Mouse (Mus musculus): ENCODE measurements at regions not wholly inside any gene's neighbourhood (a gene's known extent, or its start where the extent isn't known, plus 50 kb on each side); places are given as distances from the start of the nearest gene placed in this dataset.
A peak's percentile ranks its signal among the peaks of the same experiment; 100 is the strongest.

GRCm38 (mm10) chr14:76245063-76245396 is 134.3 kb downstream of the Nufip1 start:
- no peak for DNase-seq (ENCODE audit: low read depth)

DNA sequence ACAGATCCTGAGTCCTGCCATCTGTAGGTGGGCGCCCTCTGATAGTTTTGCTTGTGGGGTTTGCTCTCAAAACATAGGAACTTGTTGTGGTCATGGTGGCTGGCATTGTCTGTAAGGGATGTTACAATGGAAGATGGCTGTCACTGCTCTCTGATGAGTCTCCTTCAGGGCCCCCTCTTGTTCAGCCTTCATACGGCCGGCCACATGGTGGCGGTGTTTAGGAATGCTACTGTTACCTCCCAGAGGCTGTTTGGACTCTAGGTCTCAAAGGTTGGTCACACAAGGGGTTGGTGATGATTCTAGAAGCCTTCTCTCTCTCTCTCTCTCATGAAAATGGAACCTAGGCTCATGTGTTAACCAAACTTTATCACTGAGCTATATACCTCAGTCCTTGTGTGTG is 137.0 kb downstream of the Nufip1 start:
- DNase-seq (ENCODE audit: low read depth), result no peak

DNA sequence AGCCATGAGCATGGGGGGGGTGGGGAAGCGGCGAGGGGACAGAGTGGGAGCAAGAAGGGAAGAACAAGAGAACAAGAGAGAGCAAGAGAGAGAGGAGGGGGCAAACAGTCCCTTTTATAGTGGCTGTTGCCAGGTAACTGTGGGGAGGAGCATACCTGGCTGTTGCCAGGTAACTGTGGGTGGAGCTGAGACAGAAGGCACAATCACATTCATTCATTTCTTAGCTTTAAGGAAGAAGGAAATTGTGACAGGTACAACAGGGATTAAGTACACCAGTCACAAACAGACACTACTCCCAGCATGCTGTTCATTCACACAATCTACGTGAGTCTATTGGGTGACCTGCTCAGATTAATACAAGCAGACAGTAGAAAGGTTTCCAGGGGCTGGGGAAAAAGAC is 143.2 kb downstream of the Nufip1 start:
- no peak for DNase-seq (ENCODE audit: low read depth)

GRCm38 (mm10) chr14:76254565-76255501 is 144.1 kb downstream of the Nufip1 start:
- DNase-seq (ENCODE audit: low read depth), result peak; percentile 44

DNA sequence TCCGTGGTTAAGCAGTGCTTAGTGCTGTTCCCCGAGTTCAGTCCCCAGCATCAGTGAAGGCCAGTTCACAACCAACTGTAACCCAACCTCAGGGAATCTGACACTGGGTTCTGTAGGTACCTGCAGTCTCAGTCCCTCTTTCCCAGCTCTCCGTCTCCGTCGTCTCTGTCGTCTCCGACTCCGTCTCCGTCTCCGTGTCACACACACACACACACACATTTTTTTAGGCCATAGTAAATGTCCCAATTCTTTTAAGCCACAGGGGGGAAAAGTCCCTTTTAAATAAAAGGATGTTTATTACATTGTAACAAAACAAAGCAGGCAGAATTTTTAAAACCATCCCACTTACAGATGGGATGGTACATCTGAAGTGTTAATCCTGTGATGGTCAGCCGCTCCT is 145.3 kb downstream of the Nufip1 start:
- no peak for DNase-seq (ENCODE audit: low read depth)

DNA sequence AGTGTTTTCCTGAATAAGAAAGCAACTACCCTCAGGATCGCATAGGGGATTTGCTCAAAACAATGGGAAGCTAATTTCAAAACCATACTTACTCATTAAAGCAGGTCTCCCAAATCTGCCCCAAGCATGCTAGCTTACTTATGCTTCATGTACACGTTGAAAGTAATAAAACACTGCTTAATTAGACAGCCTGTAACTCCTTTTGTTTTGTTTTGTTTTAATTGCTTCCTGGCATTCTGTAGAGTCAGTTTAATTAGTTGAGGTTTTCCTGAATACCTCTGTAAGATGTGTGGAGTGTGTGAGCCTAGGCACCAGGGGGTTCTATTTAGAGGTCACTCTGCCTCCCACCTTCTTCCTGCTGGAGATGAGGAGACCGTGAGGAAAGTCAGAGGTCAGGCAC is 147.9 kb downstream of the Nufip1 start:
- DNase-seq (ENCODE audit: low read depth), result no peak

DNA sequence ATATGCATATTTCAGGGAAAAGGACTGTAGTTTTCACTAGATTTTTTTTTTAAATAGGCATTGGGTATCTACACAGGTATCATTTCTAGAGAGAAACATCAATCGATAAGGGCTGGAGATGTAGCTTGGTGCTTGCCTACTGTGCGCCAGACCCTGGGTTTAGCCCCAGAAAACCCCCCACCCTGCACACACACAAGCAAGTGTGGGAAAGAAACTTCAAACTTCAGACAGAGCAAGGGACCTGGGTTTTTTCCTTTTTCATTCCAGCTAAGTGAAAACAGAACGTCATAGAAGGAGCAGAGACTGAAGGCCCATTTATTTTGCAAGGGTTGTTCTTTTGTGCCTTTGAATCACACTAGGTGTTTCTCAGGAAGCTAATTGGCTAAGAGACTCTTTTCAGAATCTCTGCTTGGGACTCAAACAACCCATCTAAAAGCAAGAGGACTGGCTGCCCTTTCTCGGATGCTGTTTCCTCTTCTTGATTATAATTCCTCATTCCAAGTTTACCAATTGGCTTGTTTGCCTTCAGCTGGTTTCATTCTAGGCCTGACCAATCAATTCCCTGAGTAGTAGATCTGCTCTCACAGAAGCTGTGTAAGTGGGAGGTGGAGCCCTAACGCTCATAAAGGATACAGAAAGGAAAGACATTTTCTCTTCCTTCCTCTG is 150.1 kb downstream of the Nufip1 start:
- DNase-seq (ENCODE audit: low read depth), result no peak

- no peak for DNase-seq (ENCODE audit: low read depth)
Observed at GRCm38 (mm10) chr14:76263682-76264081, 151.1 kb upstream of the Tsc22d1 start.

- no peak for DNase-seq (ENCODE audit: low read depth)
Observed at GRCm38 (mm10) chr14:76265819-76266218, 148.9 kb upstream of the Tsc22d1 start.

GRCm38 (mm10) chr14:76266249-76266648 is 148.5 kb upstream of the Tsc22d1 start:
- DNase-seq (ENCODE audit: low read depth), result no peak

- DNase-seq (ENCODE audit: low read depth), result no peak
Observed at GRCm38 (mm10) chr14:76267091-76267490, 147.7 kb upstream of the Tsc22d1 start.

- no peak for DNase-seq (ENCODE audit: low read depth)
Observed at GRCm38 (mm10) chr14:76271190-76271589, 143.6 kb upstream of the Tsc22d1 start.

DNA sequence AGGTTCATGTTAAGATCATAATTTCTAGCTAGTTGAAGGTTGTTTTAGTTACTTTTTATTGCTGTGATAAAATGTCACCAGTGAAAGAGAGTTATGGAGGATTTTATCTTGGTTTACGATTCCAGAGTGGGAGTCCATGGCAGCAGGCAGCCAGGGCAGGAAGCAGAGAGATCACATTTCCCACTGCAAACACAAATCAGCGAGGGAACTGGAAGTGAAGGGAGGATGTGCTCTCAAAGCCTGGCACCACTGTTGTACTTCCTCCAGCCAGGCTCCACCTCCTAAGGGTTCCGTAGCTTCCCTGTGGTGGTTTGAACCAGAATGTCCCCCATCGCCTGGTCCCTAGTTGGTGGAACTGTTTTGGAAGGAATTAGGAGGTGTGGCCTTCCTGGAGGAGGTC is 141.9 kb upstream of the Tsc22d1 start:
- DNase-seq (ENCODE audit: low read depth), result no peak

DNA sequence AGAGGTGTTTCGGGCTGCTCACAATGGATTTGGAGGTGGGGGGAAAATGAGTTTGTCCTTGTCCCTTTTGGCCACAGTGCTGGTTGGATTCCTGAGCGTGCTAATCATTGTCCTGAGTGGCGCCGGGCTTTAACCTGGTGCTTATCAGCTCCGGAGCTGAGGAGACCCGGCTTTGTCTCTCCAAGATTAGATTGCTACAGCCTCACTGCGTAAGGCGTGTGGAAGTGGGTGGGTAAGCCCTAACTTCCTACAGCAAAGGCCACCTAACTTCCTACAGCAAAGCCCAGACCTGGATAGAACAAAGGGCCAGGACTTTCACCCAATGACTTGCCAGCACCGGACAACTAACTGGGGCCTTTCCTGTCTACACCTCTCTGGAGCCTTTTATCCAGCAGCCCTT is 138.1 kb upstream of the Tsc22d1 start:
- no peak for DNase-seq (ENCODE audit: low read depth)

DNA sequence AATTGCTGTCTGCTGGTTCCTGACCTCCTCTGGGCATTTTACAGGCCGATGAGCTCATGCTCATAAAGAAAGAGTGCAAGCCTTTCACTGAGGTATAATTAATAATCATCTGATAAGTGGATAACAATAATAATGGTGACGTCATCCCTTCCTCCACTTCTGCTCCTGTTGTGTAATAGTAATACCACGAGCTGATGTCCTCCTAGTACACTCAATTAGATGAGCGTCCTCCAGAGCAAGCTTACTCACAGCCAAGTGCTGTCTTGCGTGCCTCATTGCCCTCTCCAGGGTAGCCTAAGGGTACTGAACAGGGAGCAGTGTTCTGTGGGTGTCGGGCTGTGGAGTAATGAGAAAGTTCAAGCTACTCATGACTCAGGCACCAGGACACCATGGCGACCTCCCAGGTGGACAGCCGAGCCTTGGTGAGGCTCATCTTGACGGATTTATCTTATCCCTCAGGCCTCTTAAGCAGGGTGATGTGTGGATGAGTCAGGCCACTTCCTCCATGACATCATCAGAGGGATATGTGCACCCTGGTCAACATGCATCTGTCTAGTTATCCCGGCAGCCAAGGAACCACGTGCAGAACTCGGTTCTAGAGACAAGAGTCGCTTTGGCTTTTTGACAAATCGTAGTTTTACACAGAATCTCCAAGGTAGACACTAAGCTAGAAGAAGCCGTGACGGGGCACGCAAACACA is 135.9 kb upstream of the Tsc22d1 start:
- DNase-seq (ENCODE audit: low read depth), result no peak

DNA sequence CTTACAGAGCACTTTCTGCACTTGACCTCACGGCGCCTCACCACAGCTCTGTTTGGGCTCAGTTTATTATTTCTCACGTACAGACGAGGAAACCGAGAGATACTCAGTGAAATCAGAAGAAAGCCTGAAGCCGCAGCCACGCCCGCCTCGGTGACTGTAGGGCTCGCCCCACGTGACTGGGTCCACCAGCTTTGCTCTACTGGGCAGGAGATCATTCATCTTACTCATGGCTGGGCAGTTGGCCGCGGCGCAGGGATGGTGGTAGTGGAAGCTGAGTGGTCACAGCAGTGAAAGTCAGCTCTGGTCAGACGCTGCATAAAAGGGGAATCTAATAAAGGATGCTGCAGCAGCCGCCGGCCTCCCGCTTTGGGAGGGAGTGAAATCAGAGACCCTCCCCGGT is 135.2 kb upstream of the Tsc22d1 start:
- DNase-seq (ENCODE audit: low read depth), result no peak

- DNase-seq (ENCODE audit: low read depth), result no peak
Observed at GRCm38 (mm10) chr14:76281867-76282266, 132.9 kb upstream of the Tsc22d1 start.

DNA sequence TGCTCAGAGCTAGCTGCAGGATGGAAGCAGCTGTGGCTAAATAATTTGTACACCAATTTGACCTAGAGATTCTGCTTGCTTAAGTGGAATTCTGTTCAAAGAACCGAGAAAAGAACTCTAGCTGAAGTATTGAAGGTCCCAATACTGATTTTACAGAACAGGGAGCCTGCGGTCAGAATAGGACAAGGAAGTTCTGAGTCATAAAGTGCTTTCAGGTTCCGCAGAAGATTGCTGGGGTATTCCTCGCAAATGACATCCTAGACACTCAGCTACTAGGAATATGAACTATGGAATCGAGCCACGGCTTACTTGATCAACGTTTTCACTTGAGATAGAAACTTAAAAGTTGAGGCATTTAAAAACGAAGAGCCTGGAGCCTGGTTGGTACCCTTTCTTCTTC is 127.0 kb upstream of the Tsc22d1 start:
- DNase-seq (ENCODE audit: low read depth), result no peak

DNA sequence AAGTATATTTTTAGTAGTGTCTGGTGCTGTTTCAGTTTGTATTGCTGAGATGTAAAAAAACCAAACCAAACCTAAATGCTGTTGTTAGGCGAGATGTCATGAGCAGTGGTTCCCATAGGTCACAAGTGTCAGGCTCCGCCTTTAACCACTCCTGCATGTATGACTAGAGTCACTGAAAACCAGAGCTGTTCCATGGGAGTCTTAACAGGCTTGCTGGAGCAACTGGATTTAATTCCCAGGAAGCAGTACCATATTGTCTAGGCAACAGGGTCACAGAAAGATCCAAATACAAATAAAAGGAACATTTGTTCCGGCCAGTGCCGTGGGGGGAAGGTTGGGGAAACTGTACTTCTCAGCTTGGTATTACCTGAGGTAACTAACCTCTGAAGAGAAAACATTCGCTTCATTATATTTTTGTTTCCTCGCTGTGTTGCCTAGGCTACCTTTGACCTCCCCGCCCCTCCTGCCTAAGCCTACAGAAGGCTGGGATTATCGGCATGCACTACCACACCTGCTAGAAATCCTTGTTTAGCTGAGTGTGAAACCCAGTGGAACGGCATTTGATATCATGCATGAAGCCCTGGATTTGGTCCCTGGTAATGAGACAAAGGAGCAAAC is 124.3 kb upstream of the Tsc22d1 start:
- no peak for DNase-seq (ENCODE audit: low read depth)

- DNase-seq (ENCODE audit: low read depth), result no peak
Observed at GRCm38 (mm10) chr14:76292211-76292610, 122.5 kb upstream of the Tsc22d1 start.

DNA sequence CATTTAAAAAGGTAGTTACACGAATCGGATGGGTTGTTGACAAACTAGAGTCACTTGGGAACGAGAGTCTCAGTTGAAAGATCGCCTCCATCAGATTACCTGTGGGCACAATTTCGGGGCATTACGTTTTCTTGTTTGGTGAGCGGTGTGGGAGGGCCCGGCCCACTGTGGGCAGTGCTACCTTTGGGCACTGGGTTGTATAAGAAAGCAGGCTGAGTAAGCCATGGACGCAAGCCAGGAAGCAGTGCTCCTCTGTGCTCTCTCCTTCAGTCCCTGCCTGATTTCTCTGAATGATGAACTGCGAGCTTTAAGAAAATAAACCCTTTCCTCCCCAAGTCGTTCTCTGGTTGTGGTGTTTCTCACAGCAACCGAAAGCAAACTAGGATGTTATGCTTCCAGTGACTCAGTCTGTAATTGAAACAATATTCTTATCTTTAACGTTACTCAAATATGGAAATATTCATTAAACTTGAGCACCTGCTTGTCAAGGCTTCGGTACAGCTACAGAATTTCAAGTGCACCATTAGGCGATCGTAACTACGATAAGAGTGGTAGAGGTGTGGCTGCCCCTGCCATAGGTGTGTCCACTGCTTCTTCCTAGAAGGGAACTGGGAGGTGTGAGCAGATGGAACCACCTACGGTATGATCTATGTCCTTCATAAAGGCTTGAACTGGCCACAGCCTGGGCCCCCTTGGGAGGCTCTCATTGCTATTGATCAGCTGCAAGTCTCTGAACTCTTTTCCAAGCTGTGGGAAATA is 119.2 kb upstream of the Tsc22d1 start:
- DNase-seq (ENCODE audit: low read depth), result no peak

GRCm38 (mm10) chr14:76297864-76298263 is 116.9 kb upstream of the Tsc22d1 start:
- no peak for DNase-seq (ENCODE audit: low read depth)

Data from fibroblast of lung, adult 2 months (primary cell).